Mouse (Mus musculus) left cerebral cortex, adult 2 months (tissue): ENCODE measurements at regions not wholly inside any gene's neighbourhood (a gene's known extent, or its start where the extent isn't known, plus 50 kb on each side); places are given as distances from the start of the nearest gene placed in this dataset.
"Not testable (repeated sequence)": the region's sequence is repeated elsewhere in the genome, so short reads cannot be mapped to it uniquely, and the experiment has no call there.

Source experiments
- DNase-seq, 2 experiments: peaks; one replicate each; pipeline ENCODE4 v3.0.0; 2021 to 2022; ENCODE audit warnings: low spot score in 2 of 2, mixed read lengths in 1 of 2; ENCODE audit errors: extremely low spot score in 1 of 2
- H3K27ac ChIP-seq: fragments of 200-600 bp; 2 replicates; pipeline ENCODE4 v1.8.1; 2022
- H3K4me3 ChIP-seq: fragments of 200-600 bp; 2 replicates; pipeline ENCODE4 v1.8.1; 2022
- CTCF ChIP-seq: fragments of 200-600 bp; IDR thresholded peaks from 2 replicates; pipeline ENCODE4 v1.8.1; 2022; ENCODE audit warnings: antibody characterized with exemption, mild to moderate bottlenecking, moderate library complexity
- intact Hi-C: fragments of 180-260 bp; cut with DNase I; formaldehyde crosslinking; loops from one replicate; pipeline ENCODE4 v1.15.1; 2025

- Histone ChIP-seq H3K4me3 (no peak overlapping the region), H3K27ac (no peak overlapping the region)
- TF ChIP-seq CTCF, result no peak
- intact Hi-C loops, result no loop called here
- DNase-seq, result no peak
Observed at GRCm38 (mm10) chr6:12833358-12833757, 84.1 kb upstream of the Thsd7a start.

GRCm38 (mm10) chr6:12831916-12832315, 82.7 kb upstream of the Thsd7a start:
- intact Hi-C loops, result no loop called here
- no peak for DNase-seq
- Histone ChIP-seq H3K4me3 (no peak overlapping the region), H3K27ac (no peak overlapping the region)
- TF ChIP-seq CTCF, result no peak

GRCm38 (mm10) chr6:12831485-12831884, 82.3 kb upstream of the Thsd7a start:
- Histone ChIP-seq H3K27ac (no peak overlapping the region), H3K4me3 (no peak overlapping the region)
- DNase-seq, result no peak
- intact Hi-C loops, result no loop called here
- no peak for TF ChIP-seq CTCF

- no peak for TF ChIP-seq CTCF
- Histone ChIP-seq H3K4me3 (no peak overlapping the region), H3K27ac (no peak overlapping the region)
- intact Hi-C loops, result no loop called here
- no peak for DNase-seq
Observed at GRCm38 (mm10) chr6:12827745-12828144, 78.5 kb upstream of the Thsd7a start.

- no peak for DNase-seq
- Histone ChIP-seq H3K27ac (no peak overlapping the region), H3K4me3 (no peak overlapping the region)
- intact Hi-C loops, result no loop called here
- no peak for TF ChIP-seq CTCF
Observed at GRCm38 (mm10) chr6:12814972-12815770, 66.0 kb upstream of the Thsd7a start.

- intact Hi-C loops, DNase-seq, H3K4me3 ChIP-seq, H3K27ac ChIP-seq: not testable (repeated sequence)
Observed at GRCm38 (mm10) chr6:12813781-12814180, 64.6 kb upstream of the Thsd7a start.

GRCm38 (mm10) chr6:12812467-12812866, 63.3 kb upstream of the Thsd7a start:
- DNase-seq, result no peak
- H3K27ac ChIP-seq, result no peak overlapping the region
- H3K4me3 ChIP-seq, result no peak overlapping the region
- no peak for TF ChIP-seq CTCF
- intact Hi-C loops, result no loop called here

GRCm38 (mm10) chr6:12812036-12812435, 62.8 kb upstream of the Thsd7a start:
- intact Hi-C loops, result no loop called here

GRCm38 (mm10) chr6:12809601-12810000, 60.4 kb upstream of the Thsd7a start:
- TF ChIP-seq CTCF, result no peak; the same call in 1 of the 2 replicates
- intact Hi-C loops, result no loop called here
- DNase-seq, result no peak
- no peak overlapping the region for H3K27ac ChIP-seq
- H3K4me3 ChIP-seq, result no peak overlapping the region

More at GRCm38 (mm10) chr6:12812036-12812435, 62.8 kb upstream of the Thsd7a start:
- H3K27ac ChIP-seq, result no peak overlapping the region
- no peak overlapping the region for H3K4me3 ChIP-seq
- no peak for DNase-seq
- no peak for TF ChIP-seq CTCF
